Mouse (Mus musculus) C2C12 (cell line): ENCODE results near the gene Hacd3. TPM values are rescaled to one million over a fixed set of nuclear protein-coding genes. Genes with fewer than 3 reads are reported as not detected.

ENCODE experiments used
- H3K27me3 ChIP-seq: one replicate; pipeline ENCODE4 v1.6.1; 2011; ENCODE audit not compliant: control insufficient read depth, insufficient read depth, insufficient read length
- H3K36me3 ChIP-seq: one replicate; pipeline ENCODE4 v1.6.1; 2011; ENCODE audit not compliant: control insufficient read depth, insufficient read depth
- H3K4me3 ChIP-seq: one replicate; pipeline ENCODE4 v1.5.1; 2011; ENCODE audit warnings: mild to moderate bottlenecking, control low read depth; ENCODE audit not compliant: poor library complexity, insufficient read depth, severe bottlenecking
- H3K79me2 ChIP-seq: one replicate; pipeline ENCODE4 v1.6.1; 2011; ENCODE audit not compliant: control insufficient read depth, insufficient read depth
- H3K79me3 ChIP-seq: one replicate; pipeline ENCODE4 v1.6.1; 2011; ENCODE audit warnings: low read depth, control low read depth
- H3ac ChIP-seq: one replicate; pipeline ENCODE3; 2011; ENCODE audit warnings: low read depth; ENCODE audit not compliant: control insufficient read depth, insufficient read length
- CEBPB ChIP-seq: IDR thresholded peaks from one replicate; pipeline ENCODE4 v1.6.1; 2011; ENCODE audit warnings: low read depth, mild to moderate bottlenecking, control low read depth, moderate library complexity
- CTCF ChIP-seq: IDR thresholded peaks from one replicate; pipeline ENCODE4 v1.5.1; 2011; ENCODE audit not compliant: control insufficient read depth, insufficient read depth, insufficient read length
- FOSL1 ChIP-seq: IDR thresholded peaks from one replicate; pipeline ENCODE4 v1.8.0; 2011; ENCODE audit warnings: mild to moderate bottlenecking, low read length; ENCODE audit not compliant: poor library complexity, insufficient read depth, severe bottlenecking
- MAX ChIP-seq: IDR thresholded peaks from one replicate; pipeline ENCODE4 v1.6.1; 2011; ENCODE audit warnings: mild to moderate bottlenecking, control low read depth
- MYOD1 ChIP-seq: IDR thresholded peaks from one replicate; pipeline ENCODE4 v1.6.1; 2011; ENCODE audit warnings: low read depth; ENCODE audit not compliant: control insufficient read depth, insufficient read length
- MYOG ChIP-seq: IDR thresholded peaks from one replicate; pipeline ENCODE4 v1.6.1; 2011; ENCODE audit not compliant: control insufficient read depth, insufficient read length; ENCODE audit errors: extremely low read depth
- USF1 ChIP-seq: IDR thresholded peaks from one replicate; pipeline ENCODE4 v1.6.1; 2011; ENCODE audit warnings: low read depth, mild to moderate bottlenecking, control low read depth, moderate library complexity
- microRNA-seq: library from miRNA; unstranded; fragments of <30 nt; microRNA quantifications from one replicate; pipeline ENCODE4, GENCODE M21; 2019; ENCODE audit warnings: borderline microRNAs expressed
- polyA plus RNA-seq: library from polyadenylated mRNA; unstranded; fragments of >200 nt; fragmentation: generic; extraction: Trizol; gene quantifications from one replicate; pipeline ENCODE4 v1.2.1, GENCODE M21; 2012; ENCODE audit warnings: missing spikeins

Hacd3 gene
- polyA plus RNA-seq, 1 experiment, result 22.9 TPM

DNA sequence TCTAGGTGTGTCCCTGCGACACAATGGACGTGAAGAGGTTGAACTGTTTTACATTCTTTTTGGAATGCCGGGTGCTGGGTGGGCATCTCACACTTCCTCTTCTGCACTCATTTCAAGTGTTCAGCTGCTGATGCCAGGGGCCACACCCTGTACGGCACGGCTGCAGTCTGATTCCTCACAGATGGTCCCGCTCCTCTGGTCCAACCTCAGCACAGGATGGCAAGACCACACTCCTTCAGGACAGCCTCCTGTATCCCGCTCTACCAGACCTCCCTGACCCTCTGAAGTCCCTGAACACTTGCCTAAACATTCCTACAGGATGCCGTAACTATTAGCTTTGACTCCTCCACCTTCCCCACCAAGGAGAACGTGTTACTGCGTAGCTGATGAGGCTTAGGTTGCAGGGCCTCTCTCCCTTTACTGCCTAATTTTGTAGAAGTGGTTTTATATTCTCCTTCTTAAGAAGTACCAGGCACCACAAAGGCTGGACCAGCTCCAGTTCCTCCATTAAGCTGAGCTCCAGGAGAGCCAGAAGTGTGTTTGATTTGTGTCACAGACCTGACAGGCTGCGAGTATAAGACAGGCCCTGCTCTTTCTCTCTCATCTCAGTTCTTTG lies 80.7 kb downstream of the Hacd3 start:
- no peak overlapping the region for H3K4me3 ChIP-seq
- H3K36me3 ChIP-seq, result no peaks in the 10 kb centered on the region
- H3ac ChIP-seq, result no peak overlapping the region
- peaks cover 46% of the 10 kb centered on the region for H3K27me3 ChIP-seq
- H3K79me2 ChIP-seq, result no peaks in the 10 kb centered on the region
- no peaks in the 10 kb centered on the region for H3K79me3 ChIP-seq
- no peak for TF ChIP-seq USF1
- no peak for TF ChIP-seq MYOG
- TF ChIP-seq MYOD1, result no peak
- TF ChIP-seq FOSL1, result no peak
- TF ChIP-seq CEBPB, result no peak
- TF ChIP-seq CTCF, result no peak
- TF ChIP-seq MAX, result no peak

DNA sequence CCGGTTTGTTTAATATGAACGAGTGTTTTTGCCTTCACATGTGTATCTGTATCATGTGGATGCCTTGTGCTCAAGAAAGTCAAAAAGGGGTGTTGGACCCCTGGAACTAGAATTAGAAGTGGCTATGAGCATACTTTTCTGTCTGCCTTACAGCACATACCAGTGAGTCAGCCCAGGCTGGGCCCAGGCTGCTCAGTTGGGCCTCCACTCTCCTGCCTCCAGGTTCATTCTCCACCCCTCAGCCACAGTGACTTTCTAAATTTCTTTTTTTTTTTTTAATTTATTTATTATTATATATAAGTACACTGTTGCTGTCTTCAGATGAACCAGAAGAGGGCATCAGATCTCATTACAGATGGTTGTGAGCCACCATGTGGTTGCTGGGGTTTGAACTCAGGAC lies 81.7 kb downstream of the Hacd3 start:
- no peak overlapping the region for H3K4me3 ChIP-seq
- no peaks in the 10 kb centered on the region for H3K79me3 ChIP-seq
- H3K79me2 ChIP-seq, result no peaks in the 10 kb centered on the region
- TF ChIP-seq MYOD1 (no peak), FOSL1 (no peak), USF1 (no peak), MAX (no peak), CEBPB (no peak), MYOG (no peak)
- peaks cover 39% of the 10 kb centered on the region for H3K27me3 ChIP-seq
- H3K36me3 ChIP-seq, result no peaks in the 10 kb centered on the region
- H3ac ChIP-seq, result no peak overlapping the region

GRCm38 (mm10) chr9:64939281-64939680 lies 82.2 kb downstream of the Hacd3 start:
- no peak overlapping the region for H3ac ChIP-seq
- H3K36me3 ChIP-seq, result no peaks in the 10 kb centered on the region
- H3K79me2 ChIP-seq, result no peaks in the 10 kb centered on the region
- H3K79me3 ChIP-seq, result no peaks in the 10 kb centered on the region
- TF ChIP-seq MYOD1, result no peak
- TF ChIP-seq CEBPB, result no peak
- TF ChIP-seq MYOG, result no peak
- TF ChIP-seq MAX, result no peak
- H3K4me3 ChIP-seq, result no peak overlapping the region
- peaks cover 38% of the 10 kb centered on the region for H3K27me3 ChIP-seq

- Histone ChIP-seq H3K79me3 (no peaks in the 10 kb centered on the region), H3K4me3 (no peak overlapping the region), H3ac (no peak overlapping the region), H3K79me2 (no peaks in the 10 kb centered on the region), H3K27me3 (peaks cover 32% of the 10 kb centered on the region), H3K36me3 (no peaks in the 10 kb centered on the region)
- TF ChIP-seq FOSL1 (no peak), MYOD1 (no peak), CTCF (no peak), USF1 (no peak), MAX (no peak), CEBPB (no peak), MYOG (no peak)
Measured at GRCm38 (mm10) chr9:64938535-64938934, 83.0 kb downstream of the Hacd3 start.

GRCm38 (mm10) chr9:64937491-64937890 lies 84.0 kb downstream of the Hacd3 start:
- Histone ChIP-seq H3ac (no peak overlapping the region), H3K4me3 (no peak overlapping the region), H3K79me3 (no peaks in the 10 kb centered on the region), H3K36me3 (no peaks in the 10 kb centered on the region), H3K79me2 (no peaks in the 10 kb centered on the region), H3K27me3 (peaks cover 24% of the 10 kb centered on the region)
- TF ChIP-seq USF1 (no peak), CTCF (no peak), MAX (no peak), CEBPB (no peak), MYOG (no peak), MYOD1 (no peak), FOSL1 (no peak)

Small RNA genes lying within 50 kb of the gene (microRNA-seq; reads per million reads assigned to microRNA genes)
- not detected for gene Gm25640

Other genes with a start within 250 kb of the Hacd3 start
- 1.3 TPM for gene Dennd4a, start 210.4 kb downstream of the Hacd3 start, polyA plus RNA-seq
- gene Slc24a1, start 70.1 kb downstream of the Hacd3 start, polyA plus RNA-seq, result not detected
- 20.5 TPM for gene Ints14, start 60.8 kb downstream of the Hacd3 start, polyA plus RNA-seq
- gene Dpp8, start 10.7 kb upstream of the Hacd3 start, polyA plus RNA-seq, result 15.5 TPM
- 0.76 TPM for gene Igdcc4, start 79.8 kb upstream of the Hacd3 start, polyA plus RNA-seq
- gene Igdcc3, start 119.5 kb upstream of the Hacd3 start, polyA plus RNA-seq, result not detected
- gene Parp16, start 173.7 kb upstream of the Hacd3 start, polyA plus RNA-seq, result 2.1 TPM
- 0.01 TPM for gene Cilp, start 243.5 kb upstream of the Hacd3 start, polyA plus RNA-seq